Mouse (Mus musculus) MEL (cell line): ENCODE measurements around the gene Dyrk3. TPM values are rescaled to one million over a fixed set of nuclear protein-coding genes. Genes with fewer than 3 reads are reported as not detected.

Source experiments
- DNase-seq: peaks from one replicate; pipeline ENCODE4 v3.0.0; 2011; ENCODE audit warnings: low read depth, low spot score
- H3K27ac ChIP-seq: 2 replicates; pipeline ENCODE4 v1.5.1; 2012; ENCODE audit warnings: low read depth, mild to moderate bottlenecking, control low read depth, low read length, moderate library complexity; ENCODE audit not compliant: control insufficient read depth
- H3K27me3 ChIP-seq, 2 experiments: fragments of 150-350 bp in 1 of 2; sonication (generic) in 1 of 2; 2 replicates each; pipeline ENCODE4 v1.6.1; 2012; ENCODE audit warnings: low read length in 2 of 2, mild to moderate bottlenecking in 2 of 2, improper control_type of control experiment in 1 of 2, moderate library complexity in 1 of 2; ENCODE audit not compliant: insufficient read depth in 2 of 2, control insufficient read depth in 1 of 2
- H3K36me3 ChIP-seq, 2 experiments: 2 replicates each; pipeline ENCODE4 v1.6.1; 2012 to 2014; ENCODE audit warnings: low read length in 2 of 2, improper control_type of control experiment in 1 of 2, inconsistent platforms in 1 of 2, mild to moderate bottlenecking in 1 of 2; ENCODE audit not compliant: insufficient read depth in 2 of 2, control insufficient read depth in 1 of 2
- H3K4me1 ChIP-seq, 2 experiments: fragments of 150-350 bp in 1 of 2; sonication (generic) in 1 of 2; 2 replicates each; pipeline ENCODE4 v1.6.1; 2012; ENCODE audit warnings: low read length in 2 of 2, improper control_type of control experiment in 1 of 2, mild to moderate bottlenecking in 1 of 2; ENCODE audit not compliant: insufficient read depth in 2 of 2, control insufficient read depth in 1 of 2
- H3K4me3 ChIP-seq, 2 experiments: fragments of 150-350 bp in 1 of 2; sonication (generic) in 1 of 2; 2 replicates each; pipeline ENCODE4 v1.5.1; 2012; ENCODE audit warnings: low read depth in 2 of 2, low read length in 2 of 2, mild to moderate bottlenecking in 2 of 2, moderate library complexity in 2 of 2, control low read depth in 1 of 2, improper control_type of control experiment in 1 of 2; ENCODE audit not compliant: control insufficient read depth in 1 of 2, insufficient read depth in 1 of 2
- H3K79me2 ChIP-seq: 2 replicates; pipeline ENCODE4 v1.6.1; 2012; ENCODE audit warnings: mild to moderate bottlenecking, low read length, moderate library complexity; ENCODE audit not compliant: control insufficient read depth, poor library complexity, insufficient read depth
- H3K9ac ChIP-seq: 2 replicates; pipeline ENCODE4 v1.6.1; 2012; ENCODE audit warnings: low read depth, mild to moderate bottlenecking, control low read depth, low read length, moderate library complexity; ENCODE audit not compliant: control insufficient read depth, poor library complexity, severe bottlenecking
- H3K9me3 ChIP-seq: fragments of 150-350 bp; sonication (generic); replicated peaks from 2 replicates; pipeline ENCODE4 v1.6.1; 2012; ENCODE audit warnings: mild to moderate bottlenecking, low read length, improper control_type of control experiment, moderate library complexity; ENCODE audit not compliant: insufficient read depth
- CHD1 ChIP-seq: IDR thresholded peaks from 2 replicates; pipeline ENCODE4 v1.6.1; 2012; ENCODE audit warnings: low read depth, mild to moderate bottlenecking, inconsistent platforms, low read length, improper control_type of control experiment
- E2F4 ChIP-seq: IDR thresholded peaks from 2 replicates; pipeline ENCODE4 v1.6.1; 2011; ENCODE audit warnings: low read depth, low read length, improper control_type of control experiment, borderline replicate concordance
- ETS1 ChIP-seq: IDR thresholded peaks from 2 replicates; pipeline ENCODE4 v1.6.1; 2012; ENCODE audit warnings: low read depth, mild to moderate bottlenecking, inconsistent platforms, low read length, improper control_type of control experiment, moderate library complexity
- GABPA ChIP-seq: IDR thresholded peaks from 2 replicates; pipeline ENCODE4 v1.6.1; 2012; ENCODE audit warnings: low read depth, mild to moderate bottlenecking, inconsistent platforms, low read length, improper control_type of control experiment, moderate library complexity
- HCFC1 ChIP-seq: IDR thresholded peaks from 2 replicates; pipeline ENCODE4 v1.6.1; 2012; ENCODE audit warnings: low read depth, mild to moderate bottlenecking, inconsistent platforms, low read length, improper control_type of control experiment, moderate library complexity
- JUND ChIP-seq: IDR thresholded peaks from 2 replicates; pipeline ENCODE4 v1.6.1; 2011; ENCODE audit warnings: low read depth, mild to moderate bottlenecking, improper control_type of control experiment, low read length
- MAZ ChIP-seq: IDR thresholded peaks from 2 replicates; pipeline ENCODE4 v1.6.1; 2012; ENCODE audit warnings: low read depth, mild to moderate bottlenecking, inconsistent platforms, low read length, improper control_type of control experiment
- MYB ChIP-seq: IDR thresholded peaks from 2 replicates; pipeline ENCODE4 v1.6.1; 2011; ENCODE audit warnings: mild to moderate bottlenecking, low read depth, low read length, improper control_type of control experiment
- NELFE ChIP-seq: IDR thresholded peaks from 2 replicates; pipeline ENCODE4 v1.6.1; 2011; ENCODE audit warnings: low read depth, low read length, improper control_type of control experiment
- POLR2AphosphoS5 ChIP-seq: IDR thresholded peaks from 2 replicates; pipeline ENCODE4 v1.6.1; 2012; ENCODE audit warnings: low read depth, borderline replicate concordance, mild to moderate bottlenecking, inconsistent platforms, low read length, moderate library complexity, mixed read lengths
- SMC3 ChIP-seq: IDR thresholded peaks from 2 replicates; pipeline ENCODE4 v1.6.1; 2011; ENCODE audit warnings: low read depth, low read length, improper control_type of control experiment
- TAL1 ChIP-seq: IDR thresholded peaks from 2 replicates; pipeline ENCODE4 v1.6.1; 2012; ENCODE audit warnings: mild to moderate bottlenecking, inconsistent platforms, low read length, moderate library complexity, mixed read lengths
- TCF12 ChIP-seq: IDR thresholded peaks from 2 replicates; pipeline ENCODE4 v1.6.1; 2014; ENCODE audit warnings: low read depth, mild to moderate bottlenecking, inconsistent platforms, low read length, improper control_type of control experiment, moderate library complexity
- UBTF ChIP-seq: IDR thresholded peaks from 2 replicates; pipeline ENCODE4 v1.6.1; 2012; ENCODE audit warnings: low read depth, mild to moderate bottlenecking, inconsistent platforms, low read length, improper control_type of control experiment, moderate library complexity, borderline replicate concordance; ENCODE audit not compliant: insufficient read depth
- USF1 ChIP-seq: IDR thresholded peaks from 2 replicates; pipeline ENCODE4 v1.6.1; 2014; ENCODE audit warnings: low read depth, mild to moderate bottlenecking, inconsistent platforms, low read length, improper control_type of control experiment, moderate library complexity
- USF2 ChIP-seq, 2 experiments: IDR thresholded peaks; 2 replicates each; pipeline ENCODE4 v1.6.1; 2011 to 2012; ENCODE audit warnings: improper control_type of control experiment in 2 of 2, low read length in 2 of 2, borderline replicate concordance in 1 of 2, inconsistent platforms in 1 of 2, low read depth in 1 of 2, mild to moderate bottlenecking in 1 of 2; ENCODE audit not compliant: insufficient read depth in 1 of 2
- ZC3H11A ChIP-seq: IDR thresholded peaks from 2 replicates; pipeline ENCODE4 v1.6.1; 2012; ENCODE audit warnings: low read depth, mild to moderate bottlenecking, inconsistent platforms, low read length, improper control_type of control experiment
- ZMIZ1 ChIP-seq: IDR thresholded peaks from 2 replicates; pipeline ENCODE4 v1.6.1; 2012; ENCODE audit warnings: low read depth, mild to moderate bottlenecking, inconsistent platforms, low read length, improper control_type of control experiment, moderate library complexity
- polyA plus RNA-seq, 2 experiments: library from polyadenylated mRNA; stranded (reverse) in 1 of 2; unstranded in 1 of 2; fragments of >175 nt in 1 of 2; fragments of >200 nt in 1 of 2; gene quantifications; 2 replicates each; pipeline versions ENCODE4 v1.2.1 to v1.2.4; 2012; ENCODE audit warnings: low replicate concordance in 2 of 2, low read depth in 1 of 2; ENCODE audit not compliant: insufficient read length in 2 of 2, insufficient read depth in 1 of 2, missing spikeins in 1 of 2
- total RNA-seq: library from RNA; depleted of rRNA; stranded (reverse); fragments of 300-350 nt; gene quantifications from 2 replicates; pipeline ENCODE4 v1.2.3, GENCODE M21; 2012

Gene Dyrk3
- total and polyA plus RNA-seq, 3 experiments = 8.6 to 11.8 TPM; not detected in 1

GRCm38 (mm10) chr1:131173809-131174208 lies 35.7 kb upstream of the Dyrk3 start:
- TF ChIP-seq MAZ (no peak), ETS1 (no peak), NELFE (no peak), E2F4 (no peak)
- Histone ChIP-seq H3K27me3 (no peaks in the 10 kb centered on the region), H3K4me3 (no peak overlapping the region), H3K9me3 (no peaks in the 10 kb centered on the region), H3K79me2 (no peaks in the 10 kb centered on the region), H3K27ac (no peak overlapping the region), H3K36me3 (peaks cover 0 to 17% of the 10 kb centered on the region in 2 experiments; a peak in 2 of 4 replicates), H3K4me1 (no peaks in the 10 kb centered on the region), H3K9ac (no peak overlapping the region)
- no peak for DNase-seq

- no peaks in the 10 kb centered on the region for H3K27me3 ChIP-seq
- TF ChIP-seq NELFE (no peak), ZMIZ1 (no peak), HCFC1 (no peak), TCF12 (no peak), POLR2AphosphoS5 (no peak), USF2 (IDR thresholded peaks at IDR 0.05; ENCODE audit: borderline replicate concordance in 1 of 2, insufficient read depth in 1 of 2, low read depth in 1 of 2, low read length in 2 of 2) (no peak), GABPA (no peak), TAL1 (no peak), JUND (no peak), UBTF (no peak), ETS1 (no peak), CHD1 (no peak), ZC3H11A (no peak), MYB (no peak), SMC3 (no peak), MAZ (no peak), USF1 (no peak)
- H3K4me1 ChIP-seq = no peaks in the 10 kb centered on the region
- peaks cover 0 to 17% of the 10 kb centered on the region in 2 experiments; a peak in 2 of 4 replicates for H3K36me3 ChIP-seq
- H3K9me3 ChIP-seq = no peaks in the 10 kb centered on the region
- no peak overlapping the region for H3K27ac ChIP-seq
- no peaks in the 10 kb centered on the region for H3K79me2 ChIP-seq
- no peak for DNase-seq
- no peak overlapping the region for H3K9ac ChIP-seq
- no peak overlapping the region for H3K4me3 ChIP-seq
These were observed 34.9 kb upstream of the Dyrk3 start for GRCm38 (mm10) chr1:131173001-131173400.
